Mouse (Mus musculus) olfactory bulb, adult 2 months (tissue): ENCODE data around the gene Pde2a.

Source experiments
- CTCF ChIP-seq: fragments of 200-500 bp; IDR thresholded peaks from 2 replicates; pipeline ENCODE4 v1.5.1; 2012; ENCODE audit warnings: low read depth, mild to moderate bottlenecking, low read length, moderate library complexity; ENCODE audit not compliant: insufficient read depth
- POLR2A ChIP-seq: fragments of 200-500 bp; IDR thresholded peaks from 2 replicates; pipeline ENCODE4 v1.6.1; 2012; ENCODE audit warnings: mild to moderate bottlenecking, low read depth, low read length, moderate library complexity; ENCODE audit not compliant: insufficient read depth

- TF ChIP-seq CTCF (no peak), POLR2A (no peak)
These were observed 32.2 kb downstream of the Pde2a start for GRCm38 (mm10) chr7:101453725-101454124.
